Mouse (Mus musculus): ENCODE results near the gene Pigo.

The Pigo gene

DNA sequence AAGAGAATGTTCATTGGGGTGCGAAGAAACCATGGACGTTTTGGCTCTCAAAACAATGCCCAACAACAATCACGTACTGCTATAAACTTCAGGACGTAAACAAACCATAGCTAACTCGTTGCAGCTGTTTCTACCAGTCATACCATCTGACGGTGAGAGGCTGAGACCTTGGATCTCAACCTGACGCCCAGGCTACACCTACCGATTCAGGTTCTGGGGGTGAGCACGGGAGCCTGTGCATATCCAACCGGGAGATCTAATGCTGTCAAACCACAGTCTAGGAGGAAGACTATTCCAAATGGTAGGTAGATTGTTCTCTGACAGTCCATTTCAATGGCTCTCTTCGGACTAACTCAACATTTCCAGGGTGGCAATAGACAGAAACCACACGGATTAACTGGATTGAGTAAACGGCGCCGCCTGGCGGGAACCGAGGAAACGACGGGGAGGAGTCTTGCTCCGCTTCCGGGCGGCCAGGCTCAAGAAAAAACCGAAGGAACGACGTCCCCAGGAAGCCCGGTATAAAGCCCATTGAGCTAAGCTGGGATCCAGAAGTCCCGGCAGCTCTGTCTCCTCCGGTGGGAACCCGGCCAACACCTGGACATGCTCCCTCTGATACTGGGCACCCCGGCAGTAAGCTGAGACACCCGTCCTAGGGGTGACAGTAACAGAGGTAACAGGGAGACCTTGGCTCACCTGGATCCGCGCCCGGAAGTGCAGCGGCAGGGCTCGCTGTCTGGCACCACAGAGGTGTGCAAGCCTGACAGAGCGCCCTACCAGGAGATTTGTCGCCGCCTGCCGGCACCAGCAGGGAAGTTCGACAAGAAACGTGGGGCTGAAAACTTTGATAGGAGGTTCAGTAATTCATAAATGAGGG is at the start of gene Pigo:
Pigo (minus strand) TSS at position 736 of the 877 bp plus-strand sequence.
- CTCF ChIA-PET: interaction anchor here (0.5 to 1.8 kb wide), 14 partner anchors 9 to 1535 kb away, joined by 3 to 9 read pairs (median 4); partner anchors contain the start of genes Fam214b (in 2 of the 4), Creb3 (in 1 of the 4), Tln1 (in 1 of the 4) and Vcp (in 1 of the 4)

DNA sequence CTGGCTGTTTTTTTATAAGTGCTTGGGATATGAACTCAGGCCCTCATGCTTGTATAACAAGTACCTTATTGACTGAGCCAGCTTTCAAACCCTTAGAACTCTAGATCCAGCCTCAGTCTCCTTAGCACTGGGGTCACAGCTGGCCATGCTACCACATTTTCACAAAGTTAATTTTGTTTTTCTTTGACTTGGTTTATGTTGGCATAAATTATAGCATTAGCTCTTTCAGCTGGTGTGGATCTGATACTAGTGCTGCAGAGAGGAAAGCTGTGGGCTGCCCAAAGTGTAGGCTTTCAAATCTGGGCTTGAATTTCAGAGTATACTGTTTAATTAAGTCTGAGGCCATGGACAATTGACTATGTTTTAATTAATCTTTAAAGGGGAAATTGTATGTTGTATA is 49.3 kb upstream of the Pigo start:
- ChIA-PET POLR2A (interaction anchor here in 1 of 4 experiments (0.6 to 1.2 kb wide), 3 partner anchors 16 to 216 kb away, joined by 3 to 4 read pairs (median 4); partner anchors contain the start of gene Unc13b), CTCF (interaction anchor here in 2 of 4 experiments (0.6 to 1.0 kb wide), 3 partner anchors 22 to 685 kb away, joined by 3 to 4 read pairs (median 3); no protein-coding TSS in a partner anchor)

More for the DNA sequence above, at the start of gene Pigo:
- POLR2A ChIA-PET: interaction anchor here in 3 of 4 experiments (0.6 to 8.5 kb wide), 22 partner anchors 9 to 79 kb away, joined by 3 to 73 read pairs (median 6); partner anchors contain the start of genes Vcp (in 3 of the 3) and Fancg (in 1 of the 3)

DNA sequence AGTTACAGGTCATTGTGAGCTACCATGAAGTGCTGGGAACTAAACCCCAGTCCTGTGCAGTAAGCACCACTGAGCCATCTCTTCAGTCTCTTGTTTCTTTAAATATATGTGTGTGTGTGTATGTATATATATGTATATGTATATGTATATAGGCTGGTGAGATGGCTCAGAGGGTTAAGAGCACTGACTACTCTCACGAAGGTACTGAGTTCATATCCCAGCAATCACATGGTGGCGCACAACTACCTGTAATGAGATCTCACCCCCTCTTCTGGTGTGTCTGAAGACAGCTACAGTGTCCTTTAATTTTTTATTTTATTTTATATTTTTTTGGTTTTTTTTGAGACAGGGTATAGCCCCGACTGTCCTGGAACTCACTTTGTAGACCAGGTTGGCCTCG is 39.9 kb upstream of the Pigo start:
- POLR2A ChIA-PET: interaction anchor here in 1 of 4 experiments (1.2 kb wide), 1 partner anchor 12 kb away, joined by 3 read pairs; no protein-coding TSS in a partner anchor
- CTCF ChIA-PET: interaction anchor here in 2 of 4 experiments (0.6 to 1.0 kb wide), 5 partner anchors 18 to 378 kb away, joined by 3 to 9 read pairs (median 3); partner anchors contain the start of gene Fam214b (in 1 of the 2)

DNA sequence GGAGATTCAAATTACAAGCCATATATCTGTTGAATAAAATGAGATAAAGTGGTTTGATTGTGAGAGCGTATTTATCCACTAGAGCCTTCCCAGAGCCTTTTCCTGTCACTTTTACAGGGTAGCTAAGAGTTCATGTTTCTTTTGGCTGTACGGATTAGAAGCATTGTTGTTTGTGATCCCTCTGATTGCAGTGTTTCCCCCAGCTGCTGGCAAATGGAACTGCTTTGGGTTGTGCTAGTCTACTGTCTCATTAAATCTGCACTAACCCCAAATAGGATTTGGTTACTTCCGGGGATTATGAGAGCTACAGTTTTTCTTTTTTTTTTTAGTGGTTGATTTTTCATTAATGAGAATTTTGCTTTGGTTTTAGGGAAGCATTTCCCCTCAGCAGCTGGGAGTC is 34.7 kb upstream of the Pigo start:
- ChIA-PET POLR2A (interaction anchor here in 3 of 4 experiments (0.7 to 1.9 kb wide), 7 partner anchors 8 to 1448 kb away, joined by 3 to 7 read pairs (median 3); no protein-coding TSS in a partner anchor), CTCF (interaction anchor here in 3 of 4 experiments (0.5 to 2.6 kb wide), 6 partner anchors 13 to 700 kb away, joined by 3 to 18 read pairs (median 4); partner anchors contain the start of gene Fam214b (in 1 of the 3))

DNA sequence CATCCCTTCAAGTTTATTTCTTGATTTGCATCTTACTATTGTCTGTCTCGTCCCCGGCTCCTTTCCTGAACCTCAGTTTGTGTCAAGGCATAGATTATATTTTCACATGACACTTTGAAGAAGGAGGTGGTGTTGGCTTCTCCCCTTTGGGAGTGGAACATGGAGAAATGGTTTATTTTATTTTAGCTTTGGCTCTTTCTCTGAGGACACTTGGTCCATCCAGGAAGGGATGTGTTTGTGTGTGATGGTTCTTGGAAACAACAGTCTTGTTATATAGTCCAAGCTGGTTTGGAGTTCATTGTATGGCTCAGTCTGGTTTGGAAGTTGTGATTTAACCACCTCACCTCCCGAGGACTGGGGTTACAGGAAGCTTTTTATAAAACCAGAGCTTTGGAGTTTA is 34.1 kb upstream of the Pigo start:
- CTCF ChIA-PET: interaction anchor here in 2 of 4 experiments (0.7 to 2.6 kb wide), 6 partner anchors 10 to 612 kb away, joined by 3 to 18 read pairs (median 4); partner anchors contain the start of genes Arhgef39 (in 1 of the 2) and Fam214b (in 1 of the 2)
- POLR2A ChIA-PET: interaction anchor here in 3 of 4 experiments (0.7 to 2.6 kb wide), 12 partner anchors 8 to 471 kb away, joined by 3 to 9 read pairs (median 4); partner anchors contain the start of gene Fam214b (in 1 of the 3)

DNA sequence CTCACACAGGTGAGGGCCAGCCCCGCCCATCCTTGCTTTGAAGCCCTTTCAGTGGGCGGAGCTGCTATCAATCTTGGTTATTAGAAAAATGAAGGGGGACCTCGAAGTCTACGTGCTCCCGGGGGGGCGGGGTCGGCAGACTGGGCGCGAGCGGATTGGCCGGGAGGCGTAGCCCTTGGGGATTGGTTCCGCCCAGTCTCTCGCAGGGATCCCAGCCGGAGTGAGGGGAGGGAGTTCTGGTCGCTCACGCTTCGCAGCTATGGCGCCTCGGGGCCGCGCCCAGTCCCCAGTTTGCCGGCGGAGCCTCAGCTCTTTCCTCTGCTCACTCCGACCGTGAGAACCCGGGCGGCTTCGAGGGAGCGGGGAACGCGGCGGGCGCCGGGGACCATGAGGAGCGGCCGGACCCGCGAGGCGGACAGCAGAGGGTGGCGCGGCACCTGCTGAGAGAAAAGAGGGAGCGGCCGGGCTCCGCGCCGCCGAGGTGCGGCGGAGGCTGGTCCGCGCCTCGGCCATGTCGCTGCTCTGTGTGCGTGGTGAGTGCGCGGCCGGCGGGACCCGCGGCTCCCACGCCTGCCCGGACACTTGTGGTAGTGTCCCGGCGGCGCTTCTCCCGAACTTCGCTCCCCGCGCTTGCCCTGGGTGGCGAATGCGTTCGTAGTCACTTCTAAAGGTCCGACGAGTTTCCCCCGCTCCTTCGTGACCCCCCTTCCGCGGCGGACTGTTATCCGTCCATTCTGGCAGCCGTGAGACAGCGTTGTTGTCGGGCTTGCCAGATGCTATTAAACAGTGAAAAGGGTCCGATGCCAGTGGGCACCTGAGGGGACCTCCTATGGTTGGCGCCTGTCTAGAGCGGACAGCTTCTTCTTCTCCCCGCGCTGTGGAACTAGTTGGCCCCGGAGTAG is 33.4 kb upstream of the Pigo start, which contains the start of gene Unc13b:
Unc13b (plus strand) TSS at position 201 of the 902 bp plus-strand sequence.
- ChIA-PET CTCF (interaction anchor here in 3 of 4 experiments (0.6 to 2.6 kb wide), 11 partner anchors 9 to 613 kb away, joined by 3 to 18 read pairs (median 4); partner anchors contain the start of genes Arhgef39 (in 1 of the 3), Fam214b (in 1 of the 3) and Stoml2 (in 1 of the 3)), POLR2A (interaction anchor here (0.6 to 2.6 kb wide), 24 partner anchors 9 to 1889 kb away, joined by 3 to 9 read pairs (median 4); partner anchors contain the start of genes Fam214b (in 2 of the 4), Fancg (in 1 of the 4), Stoml2 (in 1 of the 4) and Vcp (in 1 of the 4))

DNA sequence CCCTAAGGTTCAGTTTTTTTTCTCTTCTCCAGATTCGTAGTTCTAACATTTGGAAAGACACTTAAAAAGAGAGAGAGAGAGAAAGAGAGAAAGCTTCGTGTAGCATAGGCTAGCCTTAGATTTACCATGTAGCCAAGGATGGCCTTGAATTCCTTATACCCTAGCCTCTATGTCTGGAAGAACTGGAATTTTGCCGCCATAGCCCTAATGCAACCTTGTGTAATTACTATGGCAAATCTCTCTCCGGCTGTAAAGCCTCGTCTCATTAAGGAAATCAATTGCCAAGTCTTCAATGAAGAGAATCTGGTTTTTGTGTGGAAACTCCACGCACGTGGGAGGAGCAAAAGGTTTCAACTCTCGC is 32.8 kb upstream of the Pigo start:
- CTCF ChIA-PET: interaction anchor here in 3 of 4 experiments (0.6 to 2.6 kb wide), 8 partner anchors 11 to 614 kb away, joined by 3 to 18 read pairs (median 5); partner anchors contain the start of genes Arhgef39 (in 1 of the 3), Fam214b (in 1 of the 3) and Stoml2 (in 1 of the 3)
- POLR2A ChIA-PET: interaction anchor here in 3 of 4 experiments (0.6 to 2.6 kb wide), 20 partner anchors 10 to 1890 kb away, joined by 3 to 9 read pairs (median 4); partner anchors contain the start of genes Fam214b (in 2 of the 3), Fancg (in 1 of the 3), Stoml2 (in 1 of the 3) and Vcp (in 1 of the 3)

DNA sequence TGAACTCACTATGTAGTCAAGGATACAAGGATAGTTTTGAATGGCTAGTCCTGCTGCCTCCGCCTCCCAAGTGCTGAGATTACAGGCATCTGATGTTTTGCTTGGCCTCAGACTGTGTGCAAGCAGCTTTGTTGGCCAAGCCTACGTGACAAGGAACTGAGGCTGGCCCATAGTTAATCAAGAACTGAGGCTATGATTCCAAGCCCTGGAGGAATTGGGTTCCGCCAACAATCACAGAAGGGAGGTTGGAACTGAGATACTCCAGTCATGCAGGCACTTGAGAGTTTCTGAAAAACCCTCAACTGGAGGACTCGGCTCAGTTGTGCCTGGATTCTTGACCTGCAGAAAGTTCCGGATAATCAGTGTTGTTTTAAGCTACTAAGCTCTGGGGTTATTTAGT is 32.0 kb upstream of the Pigo start:
- ChIA-PET CTCF (interaction anchor here (0.6 to 3.1 kb wide), 17 partner anchors 10 to 1795 kb away, joined by 3 to 21 read pairs (median 4); partner anchors contain the start of genes Fam214b (in 2 of the 4), Pigo (in 1 of the 4) and Stoml2 (in 1 of the 4)), POLR2A (interaction anchor here in 2 of 4 experiments (0.8 to 2.6 kb wide), 9 partner anchors 10 to 152 kb away, joined by 3 to 9 read pairs (median 4); partner anchors contain the start of genes Fam214b (in 1 of the 2), Fancg (in 1 of the 2) and Pigo (in 1 of the 2))

DNA sequence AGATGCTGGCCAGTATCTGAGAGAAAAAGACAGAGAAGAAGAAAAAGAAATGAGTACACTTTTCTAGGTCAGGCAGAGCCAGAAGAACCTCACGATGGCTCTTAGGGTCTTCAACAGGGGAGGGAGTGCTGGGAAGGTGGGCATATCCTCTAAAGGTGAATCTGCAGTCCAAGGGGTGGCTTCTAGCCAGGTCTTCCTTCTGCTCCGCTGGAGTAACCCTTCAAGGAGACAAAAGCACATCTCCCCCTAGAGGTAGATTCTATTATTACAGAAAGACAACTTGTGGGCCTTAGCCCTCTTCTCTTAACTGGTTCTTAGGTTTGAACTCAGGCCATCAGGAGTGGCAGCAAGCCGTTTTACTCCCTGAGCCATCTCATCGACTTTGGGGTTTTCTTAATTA is 27.0 kb upstream of the Pigo start:
- ChIA-PET CTCF (interaction anchor here in 3 of 4 experiments (0.5 to 1.1 kb wide), 10 partner anchors 21 to 426 kb away, joined by 3 to 5 read pairs (median 4); partner anchors contain the start of gene Stoml2 (in 1 of the 3)), POLR2A (interaction anchor here in 3 of 4 experiments (0.6 to 1.5 kb wide), 4 partner anchors 8 to 427 kb away, joined by 3 read pairs; no protein-coding TSS in a partner anchor)

DNA sequence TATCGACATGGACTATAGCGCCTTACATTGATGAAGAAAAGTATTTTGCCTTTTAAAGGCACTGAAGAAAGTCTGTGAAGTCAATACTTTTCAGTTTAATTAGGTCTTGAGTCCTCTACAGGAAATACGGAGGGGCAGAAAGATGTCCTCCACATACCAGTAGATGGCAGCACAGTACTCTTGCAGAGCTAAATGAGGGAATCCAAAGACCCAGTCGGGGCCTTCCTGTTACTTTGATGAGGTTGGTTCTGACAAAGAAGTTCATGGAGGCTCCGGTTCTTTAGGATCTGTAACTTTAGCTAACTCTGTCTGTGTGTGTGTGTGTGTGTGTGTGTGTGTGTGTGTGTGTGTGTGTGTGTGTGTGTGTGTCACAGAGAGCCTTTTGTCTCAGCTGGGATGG is 21.6 kb upstream of the Pigo start:
- CTCF ChIA-PET: interaction anchor here (0.5 to 2.6 kb wide), 55 partner anchors 8 to 1436 kb away, joined by 3 to 21 read pairs (median 4); partner anchors contain the start of genes Pigo (in 2 of the 4), Atp8b5 (in 1 of the 4), Car9 (in 1 of the 4) and Ccdc107 (in 1 of the 4)
- POLR2A ChIA-PET: interaction anchor here in 3 of 4 experiments (0.7 to 2.5 kb wide), 23 partner anchors 9 to 445 kb away, joined by 3 to 11 read pairs (median 4); partner anchors contain the start of genes Stoml2 (in 2 of the 3), Vcp (in 2 of the 3), Ccdc107 (in 1 of the 3) and Pigo (in 1 of the 3)

DNA sequence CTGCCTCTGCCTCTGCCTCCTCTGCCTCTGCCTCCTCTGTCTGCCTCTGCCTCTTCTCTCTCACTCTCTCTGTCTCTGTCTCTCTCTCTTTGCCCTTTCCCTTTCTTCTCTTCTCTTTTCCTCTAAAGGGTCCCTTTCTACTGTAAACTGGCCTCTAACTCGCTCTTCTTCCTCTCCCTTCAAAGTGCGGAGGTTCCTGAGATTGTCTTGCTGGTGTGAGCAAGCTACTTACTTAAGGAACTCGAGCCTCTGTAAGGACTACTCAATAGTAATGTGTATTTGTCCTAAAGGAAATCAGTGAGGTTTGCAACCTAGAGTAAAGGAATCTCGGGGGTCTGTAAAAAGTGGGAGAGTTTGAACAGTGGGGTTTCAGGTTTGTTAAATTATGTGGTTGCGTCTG is 21.0 kb upstream of the Pigo start:
- POLR2A ChIA-PET: interaction anchor here in 3 of 4 experiments (0.5 to 2.5 kb wide), 27 partner anchors 9 to 1543 kb away, joined by 3 to 11 read pairs (median 4); partner anchors contain the start of genes Stoml2 (in 2 of the 3), Unc13b (in 2 of the 3), Vcp (in 2 of the 3) and Ccdc107 (in 1 of the 3)
- CTCF ChIA-PET: interaction anchor here (0.5 to 2.6 kb wide), 39 partner anchors 9 to 1436 kb away, joined by 3 to 21 read pairs (median 4); partner anchors contain the start of genes Pigo (in 2 of the 4), Atp8b5 (in 1 of the 4), Stoml2 (in 1 of the 4) and Tpm2 (in 1 of the 4)

DNA sequence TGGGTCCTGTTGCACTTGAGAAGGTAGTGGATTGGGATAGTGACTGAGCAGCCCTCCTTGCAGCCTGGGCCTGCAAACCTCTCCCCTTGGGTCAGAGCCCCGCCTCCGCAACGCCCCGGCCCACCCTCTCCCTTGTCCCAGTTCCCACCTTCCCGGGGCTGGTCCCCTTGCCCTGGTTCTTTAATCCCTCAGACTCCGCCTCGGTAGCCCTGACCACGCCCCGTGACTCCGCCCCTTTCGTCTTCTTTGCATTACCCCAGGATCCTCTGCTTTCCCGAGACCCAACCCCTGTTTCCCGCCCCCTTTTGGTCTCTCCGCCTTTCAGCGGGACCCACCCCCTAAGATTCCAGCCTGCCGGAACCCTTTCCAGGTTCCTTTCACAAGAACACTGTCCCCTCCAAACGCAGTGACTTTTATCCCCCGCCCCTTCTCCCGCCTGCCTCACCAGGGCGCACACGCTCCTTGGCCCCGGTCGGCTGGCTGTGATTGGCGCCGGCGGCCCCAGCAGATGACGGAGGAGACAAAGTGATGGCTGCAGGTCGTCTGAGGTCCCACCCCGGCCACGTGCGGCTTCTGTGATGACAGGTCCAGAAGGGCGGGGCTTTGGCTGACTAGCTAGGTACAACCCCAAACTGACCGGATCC is 20.2 kb upstream of the Pigo start, which contains the start of gene Fam214b:
Fam214b (minus strand) TSS at position 562 of the 644 bp plus-strand sequence.
- ChIA-PET CTCF (interaction anchor here in 2 of 4 experiments (0.5 to 2.6 kb wide), 14 partner anchors 10 to 482 kb away, joined by 3 to 21 read pairs (median 8); partner anchors contain the start of genes Pigo (in 2 of the 2), Stoml2 (in 1 of the 2), Tpm2 (in 1 of the 2) and Unc13b (in 1 of the 2)), POLR2A (interaction anchor here in 3 of 4 experiments (0.5 to 2.5 kb wide), 12 partner anchors 11 to 1542 kb away, joined by 3 to 10 read pairs (median 4); partner anchors contain the start of genes Stoml2 (in 2 of the 3), Unc13b (in 2 of the 3), Creb3 (in 1 of the 3) and Tln1 (in 1 of the 3))

DNA sequence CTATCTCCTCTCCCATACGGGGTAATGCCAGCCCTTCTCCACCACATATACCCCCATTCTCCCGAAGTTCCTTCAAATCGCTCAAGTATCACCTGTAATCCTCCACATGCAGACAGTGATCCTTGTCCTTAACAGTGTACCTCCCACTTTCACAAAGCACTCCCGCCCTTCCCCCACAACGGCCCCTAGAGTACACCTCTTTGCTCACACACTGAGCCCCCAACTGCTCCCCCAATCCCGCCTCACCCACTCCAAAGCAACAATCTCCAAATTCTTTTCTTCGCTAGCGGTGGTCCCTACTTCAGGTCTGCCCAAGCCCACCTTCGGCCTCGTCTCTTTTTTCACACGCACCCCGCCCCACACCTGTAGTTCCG is 19.7 kb upstream of the Pigo start:
- POLR2A ChIA-PET: interaction anchor here in 2 of 4 experiments (1.1 to 2.5 kb wide), 4 partner anchors 13 to 45 kb away, joined by 3 to 13 read pairs (median 8); partner anchors contain the start of genes Stoml2 (in 2 of the 2), Fancg (in 1 of the 2) and Vcp (in 1 of the 2)
- CTCF ChIA-PET: interaction anchor here in 2 of 4 experiments (0.5 to 0.6 kb wide), 2 partner anchors 434 to 436 kb away, joined by 4 to 7 read pairs; no protein-coding TSS in a partner anchor

DNA sequence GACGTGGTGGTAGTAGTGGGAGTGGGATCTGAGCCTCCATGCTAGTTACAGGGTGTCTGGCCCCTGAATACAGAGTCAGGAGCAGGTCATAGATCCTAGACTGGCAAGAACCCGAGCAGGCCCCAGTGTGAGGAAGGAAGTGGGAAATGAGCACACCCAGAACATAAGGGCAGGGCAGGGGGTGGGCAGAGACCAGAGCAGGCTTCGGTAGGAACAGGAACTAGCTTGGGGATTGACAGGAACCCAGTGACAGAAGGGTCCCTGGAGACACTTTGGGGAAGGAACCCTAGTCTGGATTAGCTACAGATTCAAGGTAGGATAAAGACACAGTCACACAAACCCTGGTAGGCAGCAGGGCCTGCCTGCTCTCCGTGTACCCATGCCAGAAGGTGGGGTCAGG is 19.1 kb upstream of the Pigo start:
- ChIA-PET CTCF (interaction anchor here in 3 of 4 experiments (0.5 to 0.8 kb wide), 5 partner anchors 24 to 1194 kb away, joined by 3 to 7 read pairs (median 4); no protein-coding TSS in a partner anchor), POLR2A (interaction anchor here (0.5 to 2.3 kb wide), 6 partner anchors 13 to 1966 kb away, joined by 3 to 13 read pairs (median 4); partner anchors contain the start of genes Stoml2 (in 2 of the 4) and Fancg (in 1 of the 4))
